Mouse (Mus musculus): ENCODE data around the gene Fbxo31.
A peak's percentile ranks its signal among the peaks of the same experiment; 100 is the strongest.

DNA sequence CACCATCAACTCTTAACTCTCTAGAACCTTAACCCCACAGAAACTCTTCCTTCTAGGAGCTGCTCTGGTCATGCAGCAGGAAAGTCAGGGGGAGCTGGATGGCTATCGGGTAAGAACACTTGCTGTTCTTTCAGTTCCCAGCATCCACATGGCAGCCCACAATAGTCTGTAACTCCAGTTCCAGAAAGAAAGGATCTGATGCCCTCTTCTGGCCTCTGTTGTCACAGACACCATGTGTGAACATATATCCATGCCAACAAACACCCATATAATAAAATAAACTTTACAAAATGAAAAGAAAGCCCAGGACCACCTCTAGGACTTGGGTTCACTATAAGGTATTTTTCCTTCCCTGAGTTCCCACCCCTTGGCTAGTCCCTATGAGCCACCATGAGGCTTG lies 43.3 kb upstream of the Fbxo31 start:
- TF ChIP-seq CTCF (IDR thresholded peaks at IDR 0.05) (peak; percentile 66), POLR2A (IDR thresholded peaks at IDR 0.05; ENCODE audit: insufficient read depth, low read depth, low read length) (no peak), EP300 (IDR thresholded peaks at IDR 0.05; ENCODE audit: insufficient read depth, low read depth, low read length) (no peak)

Measured in heart, adult 2 months (tissue).